Mouse (Mus musculus) ES-Bruce4 (cell line): Measurements from ENCODE around the gene Gm47995.
"Not testable (repeated sequence)": the region's sequence is repeated elsewhere in the genome, so short reads cannot be mapped to it uniquely, and the experiment has no call there.

ENCODE experiments used
- CTCF ChIP-seq: IDR thresholded peaks from one replicate; pipeline ENCODE4 v1.8.1; 2011; ENCODE audit warnings: low read depth, low read length
- EP300 ChIP-seq: IDR thresholded peaks from 2 replicates; pipeline ENCODE4 v1.6.1; 2011; ENCODE audit warnings: low read depth, low read length; ENCODE audit not compliant: insufficient read depth
- POLR2A ChIP-seq: IDR thresholded peaks from one replicate; pipeline ENCODE4 v1.8.1; 2011; ENCODE audit warnings: low read length; ENCODE audit not compliant: insufficient read depth

DNA sequence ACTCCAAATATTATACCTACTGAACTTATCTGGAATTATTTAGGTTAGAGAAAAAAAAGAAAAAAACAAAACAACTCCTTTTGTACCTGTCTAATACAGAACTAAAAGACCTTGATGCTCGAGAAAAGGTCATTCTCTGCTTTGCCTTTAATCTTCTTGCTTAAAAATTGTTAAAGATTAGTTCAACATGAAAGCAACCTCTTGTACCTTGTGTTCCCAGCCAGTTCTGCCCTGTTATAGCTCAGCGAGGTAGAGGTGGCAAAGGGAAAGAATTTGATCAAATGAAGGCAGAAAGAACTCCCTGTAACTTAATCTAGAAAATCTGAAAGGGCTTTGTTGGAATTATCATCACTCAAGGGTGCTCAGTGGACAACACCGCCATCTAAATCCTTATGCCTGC is 12.1 kb upstream of the Gm47995 start:
- TF ChIP-seq POLR2A, CTCF, EP300: not testable (repeated sequence)
